Mouse (Mus musculus) C2C12 (cell line): ENCODE data around the gene Gm10803. TPM values are rescaled to one million over a fixed set of nuclear protein-coding genes. Genes with fewer than 3 reads are reported as not detected.

Experiments
- H3K27me3 ChIP-seq: one replicate; pipeline ENCODE4 v1.6.1; 2011; ENCODE audit not compliant: control insufficient read depth, insufficient read depth, insufficient read length
- H3K36me3 ChIP-seq: one replicate; pipeline ENCODE4 v1.6.1; 2011; ENCODE audit not compliant: control insufficient read depth, insufficient read depth
- H3K4me3 ChIP-seq: one replicate; pipeline ENCODE4 v1.5.1; 2011; ENCODE audit warnings: mild to moderate bottlenecking, control low read depth; ENCODE audit not compliant: poor library complexity, insufficient read depth, severe bottlenecking
- H3K79me2 ChIP-seq: one replicate; pipeline ENCODE4 v1.6.1; 2011; ENCODE audit not compliant: control insufficient read depth, insufficient read depth
- H3K79me3 ChIP-seq: one replicate; pipeline ENCODE4 v1.6.1; 2011; ENCODE audit warnings: low read depth, control low read depth
- H3ac ChIP-seq: one replicate; pipeline ENCODE3; 2011; ENCODE audit warnings: low read depth; ENCODE audit not compliant: control insufficient read depth, insufficient read length
- CEBPB ChIP-seq: IDR thresholded peaks from one replicate; pipeline ENCODE4 v1.6.1; 2011; ENCODE audit warnings: low read depth, mild to moderate bottlenecking, control low read depth, moderate library complexity
- CTCF ChIP-seq: IDR thresholded peaks from one replicate; pipeline ENCODE4 v1.5.1; 2011; ENCODE audit not compliant: control insufficient read depth, insufficient read depth, insufficient read length
- FOSL1 ChIP-seq: IDR thresholded peaks from one replicate; pipeline ENCODE4 v1.8.0; 2011; ENCODE audit warnings: mild to moderate bottlenecking, low read length; ENCODE audit not compliant: poor library complexity, insufficient read depth, severe bottlenecking
- MAX ChIP-seq: IDR thresholded peaks from one replicate; pipeline ENCODE4 v1.6.1; 2011; ENCODE audit warnings: mild to moderate bottlenecking, control low read depth
- MYOD1 ChIP-seq: IDR thresholded peaks from one replicate; pipeline ENCODE4 v1.6.1; 2011; ENCODE audit warnings: low read depth; ENCODE audit not compliant: control insufficient read depth, insufficient read length
- MYOG ChIP-seq: IDR thresholded peaks from one replicate; pipeline ENCODE4 v1.6.1; 2011; ENCODE audit not compliant: control insufficient read depth, insufficient read length; ENCODE audit errors: extremely low read depth
- USF1 ChIP-seq: IDR thresholded peaks from one replicate; pipeline ENCODE4 v1.6.1; 2011; ENCODE audit warnings: low read depth, mild to moderate bottlenecking, control low read depth, moderate library complexity
- polyA plus RNA-seq: library from polyadenylated mRNA; unstranded; fragments of >200 nt; fragmentation: generic; extraction: Trizol; gene quantifications from one replicate; pipeline ENCODE4 v1.2.1, GENCODE M21; 2012; ENCODE audit warnings: missing spikeins

The Gm10803 gene
- polyA plus RNA-seq, 1 experiment, result not detected

DNA sequence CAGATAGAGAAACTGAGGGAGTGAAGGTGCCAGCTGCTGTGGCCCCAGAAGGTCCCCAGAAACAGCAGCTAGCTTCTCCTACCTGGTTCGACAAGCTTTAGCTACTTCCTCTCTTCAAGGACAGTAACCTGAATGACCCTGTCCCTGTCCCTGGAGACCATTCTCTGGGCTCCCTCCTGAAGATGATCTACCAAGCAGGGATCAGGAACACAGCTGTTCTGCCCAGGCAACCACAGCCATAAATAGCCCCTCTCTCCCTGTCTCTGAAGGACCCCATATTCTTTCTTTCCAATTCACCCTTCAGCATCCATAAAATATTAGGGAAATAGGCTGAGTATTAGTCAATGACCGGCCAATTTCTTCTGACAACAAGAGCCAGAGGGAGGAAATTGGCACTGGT lies 18.6 kb upstream of the Gm10803 start:
- TF ChIP-seq MYOD1, result no peak
- TF ChIP-seq MAX, result no peak
- TF ChIP-seq USF1, result no peak
- no peak for TF ChIP-seq CTCF
- TF ChIP-seq CEBPB, result no peak
- no peak for TF ChIP-seq FOSL1
- TF ChIP-seq MYOG, result no peak
- H3K36me3 ChIP-seq, result no peaks in the 10 kb centered on the region
- no peaks in the 10 kb centered on the region for H3K79me2 ChIP-seq

DNA sequence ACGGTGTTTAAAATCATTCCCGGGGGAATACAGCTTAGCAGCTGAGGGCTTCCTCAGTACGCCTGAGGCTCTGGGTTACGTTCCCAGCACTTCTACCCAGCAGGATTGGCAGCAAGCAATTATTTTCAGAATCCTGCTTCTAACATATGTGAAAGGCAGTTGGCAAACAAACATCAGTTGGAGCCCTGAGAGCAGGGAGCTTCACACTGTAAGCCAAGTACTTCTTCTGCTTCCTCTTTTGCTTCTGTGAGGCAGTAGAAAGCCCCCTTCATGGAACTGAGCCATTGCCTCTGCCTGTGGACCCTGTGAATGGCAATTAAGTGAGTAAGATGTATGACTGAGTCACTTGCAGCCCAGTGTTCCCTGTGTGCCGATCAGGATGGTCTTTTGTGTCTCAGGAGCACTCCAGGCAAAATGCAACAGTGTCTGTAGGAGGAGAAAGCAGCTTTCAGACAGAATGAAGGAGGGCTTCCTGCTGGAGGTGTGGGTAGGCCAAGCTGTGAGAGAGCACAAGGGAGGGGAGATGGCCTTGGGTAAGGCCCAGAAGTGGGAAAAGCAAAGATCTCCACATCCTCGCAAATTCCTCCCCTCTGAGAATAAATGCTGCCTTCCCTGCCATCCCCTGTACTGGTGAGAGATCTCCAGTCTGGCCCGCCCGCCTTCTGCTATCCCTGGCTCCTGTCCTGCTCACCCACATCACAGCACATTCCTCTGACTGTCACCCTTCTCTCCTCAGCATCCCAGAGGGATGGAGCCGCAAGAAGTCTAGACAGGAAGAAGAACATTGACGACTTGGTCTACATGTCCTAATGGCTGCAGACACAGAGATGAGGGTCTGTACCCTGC lies 7.5 kb upstream of the Gm10803 start:
- no peak overlapping the region for H3K4me3 ChIP-seq
- H3K27me3 ChIP-seq, result peaks cover 62% of the 10 kb centered on the region
- no peaks in the 10 kb centered on the region for H3K36me3 ChIP-seq
- H3ac ChIP-seq, result no peak overlapping the region
- TF ChIP-seq MYOG (no peak), MYOD1 (no peak), CTCF (no peak), USF1 (no peak), CEBPB (no peak), FOSL1 (no peak), MAX (no peak)
- no peaks in the 10 kb centered on the region for H3K79me2 ChIP-seq
- H3K79me3 ChIP-seq, result no peaks in the 10 kb centered on the region

More for the DNA sequence above, 18.6 kb upstream of the Gm10803 start:
- Histone ChIP-seq H3K79me3 (no peaks in the 10 kb centered on the region), H3ac (no peak overlapping the region), H3K27me3 (peaks cover 42% of the 10 kb centered on the region), H3K4me3 (no peak overlapping the region)

DNA sequence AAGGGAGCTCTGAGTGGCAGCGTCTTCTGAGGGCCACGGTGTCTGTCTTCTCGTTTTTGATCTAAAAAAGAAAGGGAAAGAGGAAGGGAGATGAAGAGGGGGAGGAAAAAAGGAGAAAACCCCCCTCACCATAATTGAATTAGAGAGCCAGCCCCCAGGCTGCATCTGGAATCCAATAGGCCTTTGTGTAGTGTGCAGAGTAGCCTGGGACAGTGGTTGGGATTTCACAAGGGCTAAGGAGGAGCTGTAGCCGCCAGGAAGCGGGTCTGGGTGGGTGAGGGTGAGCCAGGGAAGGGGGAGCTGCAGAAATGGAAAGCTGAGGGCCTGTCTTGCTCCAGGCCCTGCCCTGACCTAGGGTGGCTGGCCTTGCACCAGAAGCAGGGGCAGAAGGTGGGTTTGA lies 6.5 kb upstream of the Gm10803 start:
- H3K36me3 ChIP-seq, result no peaks in the 10 kb centered on the region
- TF ChIP-seq USF1 (no peak), CTCF (no peak), CEBPB (no peak), FOSL1 (no peak), MAX (no peak), MYOG (no peak), MYOD1 (no peak)
- no peaks in the 10 kb centered on the region for H3K79me3 ChIP-seq
- H3K4me3 ChIP-seq, result no peak overlapping the region
- no peak overlapping the region for H3ac ChIP-seq
- H3K27me3 ChIP-seq, result peaks cover 53% of the 10 kb centered on the region
- H3K79me2 ChIP-seq, result no peaks in the 10 kb centered on the region

DNA sequence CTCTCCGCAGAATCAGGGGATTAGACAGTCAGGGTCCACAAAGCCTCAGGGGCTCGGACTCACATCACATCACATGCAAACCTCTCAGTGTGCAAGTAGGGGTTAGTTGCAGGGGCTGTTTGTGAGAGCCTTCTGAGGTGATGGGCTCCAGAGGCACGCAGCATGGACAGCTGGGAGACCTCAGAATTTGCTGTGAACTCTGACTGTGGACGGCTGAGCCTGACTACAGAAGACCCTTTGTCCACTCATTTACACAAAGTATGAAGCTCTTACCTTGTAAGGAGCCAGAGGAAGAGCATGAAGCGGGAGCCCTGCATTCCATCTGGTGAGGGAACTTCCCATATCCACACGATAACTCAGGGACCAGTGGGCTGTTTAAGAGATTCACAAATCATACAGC lies 5.3 kb downstream of the Gm10803 start:
- H3K27me3 ChIP-seq, result peaks cover 52% of the 10 kb centered on the region
- no peaks in the 10 kb centered on the region for H3K79me3 ChIP-seq
- H3K4me3 ChIP-seq, result no peak overlapping the region
- TF ChIP-seq USF1 (no peak), MYOG (no peak), FOSL1 (no peak), CTCF (no peak), MAX (no peak), MYOD1 (no peak), CEBPB (no peak)
- no peak overlapping the region for H3ac ChIP-seq
- H3K36me3 ChIP-seq, result no peaks in the 10 kb centered on the region
- H3K79me2 ChIP-seq, result no peaks in the 10 kb centered on the region

DNA sequence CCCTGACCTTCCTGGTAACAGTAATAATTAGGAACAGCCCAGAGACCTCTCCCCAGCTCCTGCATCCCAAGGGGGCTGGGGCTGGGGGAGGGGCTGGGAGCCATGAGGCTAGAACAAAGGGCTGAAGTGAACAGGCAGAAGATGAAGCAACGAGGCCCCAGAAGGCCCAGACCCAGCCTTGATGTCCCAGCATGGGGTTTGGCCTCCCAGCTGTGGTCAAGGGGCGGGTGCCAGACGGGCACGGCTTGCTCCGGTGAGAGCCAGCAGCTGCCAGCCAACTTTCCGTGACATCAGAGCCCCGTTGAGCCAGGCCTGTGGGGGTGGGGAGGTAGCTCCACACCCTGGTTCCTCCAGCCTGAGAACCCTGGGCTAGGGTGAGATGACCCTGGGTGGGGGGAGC lies 7.3 kb downstream of the Gm10803 start:
- Histone ChIP-seq H3K4me3 (no peak overlapping the region), H3K79me3 (no peaks in the 10 kb centered on the region)
- TF ChIP-seq MYOG (no peak), MYOD1 (no peak), USF1 (no peak), FOSL1 (no peak), CTCF (no peak), CEBPB (no peak), MAX (no peak)

More for the DNA sequence above, 7.3 kb downstream of the Gm10803 start:
- Histone ChIP-seq H3ac (no peak overlapping the region), H3K79me2 (no peaks in the 10 kb centered on the region), H3K27me3 (peaks cover 55% of the 10 kb centered on the region), H3K36me3 (no peaks in the 10 kb centered on the region)
